Mouse (Mus musculus): Measurements from ENCODE around the gene Bcl2l1.

DNA sequence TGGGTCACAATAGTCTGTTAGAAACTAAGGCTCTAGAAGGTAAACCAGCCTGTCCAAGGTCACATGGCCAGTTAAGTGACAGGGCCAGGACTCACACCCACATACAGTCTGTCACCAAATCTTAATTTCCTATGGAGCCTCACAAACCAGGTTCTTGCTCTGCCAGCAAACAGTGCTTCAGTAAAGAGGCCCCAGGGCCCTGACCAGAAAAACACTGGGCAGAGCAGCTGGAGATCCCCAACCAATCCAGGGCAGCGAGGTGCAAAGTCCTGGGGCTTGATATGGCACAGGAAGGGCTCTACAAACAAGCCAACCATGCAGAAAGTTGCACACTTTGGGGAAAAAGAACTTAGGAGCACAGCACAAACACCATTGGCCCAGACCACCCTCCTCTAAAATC is 3.0 kb downstream of the Bcl2l1 start:
- no peak for TF ChIP-seq CTCF (IDR thresholded peaks at IDR 0.05; ENCODE audit: insufficient read depth, low read length)
- peak; percentile 31; the same call in 1 of the 2 replicates for TF ChIP-seq POLR2A (IDR thresholded peaks at IDR 0.05; ENCODE audit: borderline replicate concordance, extremely low read depth, low read depth, low read length)

All from lung, adult 2 months (tissue).